Mouse (Mus musculus) yolk sac, embryonic 10.5 days (tissue): ENCODE data around the gene Clstn3.

ENCODE experiments used
- DNase-seq: peaks from one replicate; pipeline ENCODE4 v3.0.0-alpha.2; 2017; ENCODE audit warnings: low spot score

Clstn3 gene

GRCm38 (mm10) chr6:124448186-124448852 is 16.3 kb downstream of the Clstn3 start:
- DNase-seq = no peak

DNA sequence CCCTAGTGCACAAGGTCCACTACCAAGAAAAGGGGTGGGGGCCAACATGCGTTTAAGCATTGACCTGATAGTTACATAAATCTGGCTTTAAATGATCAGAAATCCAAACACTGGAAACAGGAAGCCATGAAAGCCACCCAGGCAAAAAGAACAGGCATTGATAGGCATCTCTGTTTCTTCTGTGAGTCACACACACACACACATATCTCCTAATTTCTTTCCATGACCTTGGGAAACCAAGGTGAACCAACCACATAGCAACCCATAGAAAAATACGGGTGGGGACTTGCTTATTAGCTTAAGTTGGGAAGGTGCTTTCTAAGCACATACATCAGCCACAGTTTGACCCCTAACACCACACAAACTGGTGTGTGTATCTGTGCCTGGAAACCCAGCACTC is 17.2 kb downstream of the Clstn3 start:
- no peak for DNase-seq

DNA sequence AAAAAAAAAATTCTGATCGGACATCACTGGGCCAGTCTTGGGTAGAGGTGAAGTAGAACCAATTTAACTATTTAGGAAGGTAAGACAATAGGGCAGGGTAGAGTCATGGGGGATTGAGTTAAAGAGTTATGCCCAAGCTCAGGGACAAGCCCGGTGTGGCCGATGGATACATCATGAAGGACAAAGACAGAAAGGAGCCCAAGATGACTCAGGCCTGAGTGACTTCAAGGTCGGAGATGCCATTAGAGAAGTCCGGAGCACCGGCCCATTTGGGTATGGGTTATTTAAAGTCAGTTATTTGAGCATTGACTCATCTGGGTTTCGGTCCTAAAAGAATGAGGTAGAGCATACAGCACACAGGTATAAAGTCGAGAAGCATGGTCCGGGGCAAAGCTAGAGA is 18.1 kb downstream of the Clstn3 start:
- no peak for DNase-seq

DNA sequence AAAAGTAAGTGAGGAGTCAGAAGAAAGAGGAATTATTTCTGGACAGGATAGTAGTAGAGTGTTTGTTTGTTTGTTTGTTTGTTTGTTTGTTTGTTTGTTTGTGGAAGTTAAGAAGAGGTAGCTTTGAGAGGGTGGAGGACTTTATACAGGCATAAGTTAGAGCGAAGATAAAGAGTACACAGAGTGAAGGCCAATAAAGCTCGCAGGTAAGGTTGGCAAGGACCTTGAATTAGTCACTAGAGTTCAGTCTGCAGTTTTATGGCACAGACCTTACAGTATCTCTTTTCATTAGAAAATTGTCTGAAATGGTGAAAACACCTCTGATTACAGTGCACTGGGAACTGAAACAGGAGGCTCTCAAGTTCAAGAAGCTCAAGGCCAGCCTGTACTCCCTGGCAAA is 18.6 kb downstream of the Clstn3 start:
- no peak for DNase-seq

GRCm38 (mm10) chr6:124443338-124443737 is 21.3 kb downstream of the Clstn3 start:
- DNase-seq = no peak

- no peak for DNase-seq
Measured at GRCm38 (mm10) chr6:124436245-124436644, 28.3 kb downstream of the Clstn3 start.

- DNase-seq = no peak
Measured at GRCm38 (mm10) chr6:124435173-124435572, 29.4 kb downstream of the Clstn3 start.

- no peak for DNase-seq
Measured at GRCm38 (mm10) chr6:124433688-124434324, 30.8 kb downstream of the Clstn3 start.

DNA sequence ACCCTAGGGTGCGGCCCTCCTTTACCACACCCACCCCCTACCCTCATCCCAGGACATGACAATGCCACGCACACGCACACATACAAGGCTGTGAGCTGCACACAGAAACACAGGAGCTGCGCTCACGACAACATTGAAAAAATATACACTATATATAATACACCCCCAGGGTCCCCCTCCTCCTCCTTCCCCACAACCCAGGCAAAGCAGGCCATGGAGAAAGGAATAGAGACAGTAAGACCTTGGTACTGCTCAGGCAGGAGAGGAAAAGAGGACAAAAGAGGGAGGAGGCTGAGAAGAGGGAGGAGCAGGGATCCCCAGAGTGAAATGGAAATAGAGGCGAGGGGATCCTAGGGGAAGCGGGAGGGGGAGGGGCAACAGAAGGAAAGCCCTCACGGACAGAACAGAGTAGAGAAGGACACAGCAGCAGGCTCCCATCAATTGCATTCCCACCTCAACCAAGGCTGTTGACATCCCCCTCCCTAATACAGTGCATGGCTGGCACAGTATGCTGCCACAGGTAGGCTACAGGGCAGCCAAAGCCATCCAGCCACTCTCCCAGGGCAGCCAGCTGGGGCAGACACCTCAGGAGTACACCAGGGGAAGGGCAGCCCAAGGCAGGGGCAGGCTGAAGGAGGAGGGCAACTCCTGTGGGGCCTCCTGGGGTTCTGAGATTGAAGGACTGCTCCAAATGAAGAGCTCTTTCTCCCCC is 33.7 kb downstream of the Clstn3 start:
- DNase-seq = no peak

DNA sequence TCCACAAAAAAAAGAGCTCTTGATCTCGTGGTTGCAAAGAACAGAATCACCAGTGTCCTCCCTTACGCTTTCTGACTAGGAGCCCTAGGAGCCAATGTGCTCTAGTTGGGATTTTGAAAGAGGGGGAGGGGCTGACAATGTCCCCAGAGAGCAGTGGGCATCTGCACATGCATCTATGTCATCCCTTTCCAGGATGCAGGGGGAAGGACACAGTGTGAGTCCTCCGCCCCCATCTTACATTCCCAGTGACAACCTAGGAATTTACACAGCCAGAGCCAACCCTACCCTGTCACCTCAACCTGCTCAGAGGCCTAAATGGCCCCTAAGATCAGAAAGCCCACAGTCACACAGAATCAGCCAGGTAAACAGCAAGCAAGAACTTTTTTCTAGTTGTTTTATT is 34.2 kb downstream of the Clstn3 start:
- DNase-seq = no peak

DNA sequence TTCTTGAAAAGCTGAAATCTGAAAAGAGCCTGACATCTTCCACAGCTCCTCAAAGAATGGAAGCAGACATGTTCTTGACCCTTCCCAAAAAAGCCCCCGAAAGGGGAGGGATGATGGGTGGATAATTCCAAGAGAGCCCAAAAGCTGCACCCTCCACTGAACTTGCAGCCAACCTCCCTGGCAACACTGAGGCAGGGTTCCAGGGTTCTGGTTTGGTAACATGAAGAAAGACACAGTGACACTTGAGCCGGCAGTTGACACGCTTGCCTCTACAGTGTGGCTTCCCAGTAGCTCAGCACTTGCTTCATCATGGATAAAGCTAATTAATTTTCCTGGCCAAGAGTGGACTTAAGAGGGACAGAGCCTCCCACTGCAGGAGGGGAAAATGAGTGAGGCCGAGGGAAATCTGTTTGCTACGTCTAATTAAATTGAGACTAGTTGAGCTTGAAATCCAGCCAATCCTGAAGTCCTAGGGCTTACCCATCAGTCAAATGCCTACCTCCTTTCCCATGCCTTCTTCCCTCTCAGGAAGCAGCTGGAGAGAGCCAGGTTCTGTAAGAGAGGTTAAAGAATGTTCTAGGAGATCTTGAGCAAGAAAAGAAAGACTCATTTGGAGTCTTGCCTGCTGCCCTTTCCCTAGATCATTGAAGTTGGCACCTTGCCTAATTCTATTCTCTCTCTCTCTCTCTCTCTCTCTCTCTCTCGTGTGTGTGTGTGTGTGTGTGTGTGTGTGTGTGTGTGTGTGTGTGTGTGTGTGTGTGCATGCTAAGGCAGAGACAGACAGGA is 36.6 kb downstream of the Clstn3 start:
- no peak for DNase-seq

DNA sequence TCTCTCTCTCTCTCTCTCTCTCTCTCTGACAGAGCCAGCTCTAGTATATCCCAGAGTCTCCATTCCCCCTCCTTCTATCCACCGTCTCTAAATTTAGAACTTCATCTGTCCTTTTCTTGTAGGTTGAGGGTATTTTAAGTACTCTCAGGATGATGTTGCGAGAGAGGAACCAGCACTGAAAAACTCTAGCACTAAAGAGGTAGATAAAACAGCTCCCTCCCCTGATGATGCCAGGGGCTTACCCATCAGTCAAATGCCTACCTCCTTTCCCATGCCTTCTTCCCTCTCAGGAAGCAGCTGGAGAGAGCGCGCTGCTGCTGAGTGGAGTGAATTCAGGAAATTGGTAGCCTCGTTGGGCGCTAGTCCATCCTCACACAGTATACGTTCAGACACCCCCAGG is 37.3 kb downstream of the Clstn3 start:
- DNase-seq = no peak

GRCm38 (mm10) chr6:124426604-124427003 is 38.0 kb downstream of the Clstn3 start:
- no peak for DNase-seq

- no peak for DNase-seq
Measured at GRCm38 (mm10) chr6:124425523-124425922, 39.1 kb downstream of the Clstn3 start.

DNA sequence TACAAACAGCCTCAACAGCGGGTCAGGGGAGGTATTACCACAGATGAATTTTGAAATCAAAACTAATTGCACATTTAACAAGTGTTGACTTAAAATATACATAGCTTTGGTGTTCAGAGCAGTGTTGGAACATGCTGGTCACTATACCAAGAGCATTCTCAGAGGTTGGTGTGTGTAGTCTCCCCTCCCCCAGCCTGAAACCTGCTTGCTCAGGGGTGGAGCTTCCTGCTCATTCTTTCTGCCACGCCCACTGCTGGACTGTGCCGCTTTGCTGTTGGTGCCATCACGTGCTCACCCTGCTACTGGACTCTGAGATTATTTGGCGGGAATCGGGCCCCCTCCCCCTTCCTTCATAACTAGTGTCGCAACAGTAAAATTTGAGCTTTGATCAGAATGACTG is 39.6 kb downstream of the Clstn3 start:
- DNase-seq = peak; percentile 37

- peak; percentile 42 for DNase-seq
Measured at GRCm38 (mm10) chr6:124424068-124424498, 40.5 kb downstream of the Clstn3 start.

DNA sequence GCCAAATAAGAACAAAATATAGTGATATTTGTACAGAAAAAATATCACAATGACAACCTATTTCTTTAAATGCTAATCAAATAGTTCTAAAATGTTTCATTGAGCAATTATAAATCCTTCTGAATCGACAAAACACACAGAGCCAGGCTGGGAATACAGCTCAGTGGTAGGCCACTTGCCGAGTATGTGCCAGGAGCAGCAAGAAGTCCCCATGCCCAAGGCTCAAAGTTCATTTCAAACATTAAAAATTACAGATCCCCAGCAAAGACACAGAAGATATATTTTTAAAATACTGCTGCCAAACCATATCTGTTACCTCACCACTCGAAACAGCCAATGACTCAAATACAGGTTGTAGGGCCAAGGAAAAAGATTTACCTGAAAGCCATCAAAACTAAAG is 45.9 kb downstream of the Clstn3 start:
- no peak for DNase-seq

DNA sequence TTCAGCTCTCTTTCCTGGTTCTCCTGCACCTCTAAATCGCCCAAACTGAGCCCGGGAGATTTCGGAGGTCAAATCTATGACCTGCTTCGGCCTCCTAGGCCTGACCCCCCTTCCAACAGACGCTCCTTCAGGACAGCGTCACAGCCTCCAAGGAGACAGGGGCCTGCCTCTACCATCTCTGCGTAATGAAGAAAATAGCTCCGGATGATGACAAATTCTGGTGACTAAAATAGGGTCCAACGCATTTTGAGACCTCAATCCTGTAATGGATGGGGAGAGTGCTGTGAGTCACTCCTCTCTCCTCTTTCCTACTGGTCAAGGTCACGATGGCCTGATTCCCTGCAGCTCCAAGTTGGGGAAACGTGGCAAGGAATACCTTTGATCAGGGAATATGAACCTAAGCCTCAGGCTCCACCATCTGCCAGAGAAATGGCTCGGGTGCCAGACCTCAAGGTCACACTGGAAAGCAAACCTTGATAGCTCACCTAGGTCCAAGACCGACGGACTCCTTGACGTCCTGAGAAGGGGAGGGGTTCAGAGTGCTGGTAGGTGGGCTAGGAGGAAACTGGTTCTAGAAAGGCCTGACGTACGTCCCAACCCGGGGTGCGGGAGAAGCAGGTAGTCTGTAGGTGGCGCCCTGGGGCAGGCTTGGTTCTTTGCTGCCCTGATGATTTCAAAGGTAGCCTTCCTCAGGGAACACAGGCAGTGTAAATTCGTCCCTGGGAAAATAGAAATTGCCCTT is 49.1 kb downstream of the Clstn3 start:
- peak; percentile 88 for DNase-seq

DNA sequence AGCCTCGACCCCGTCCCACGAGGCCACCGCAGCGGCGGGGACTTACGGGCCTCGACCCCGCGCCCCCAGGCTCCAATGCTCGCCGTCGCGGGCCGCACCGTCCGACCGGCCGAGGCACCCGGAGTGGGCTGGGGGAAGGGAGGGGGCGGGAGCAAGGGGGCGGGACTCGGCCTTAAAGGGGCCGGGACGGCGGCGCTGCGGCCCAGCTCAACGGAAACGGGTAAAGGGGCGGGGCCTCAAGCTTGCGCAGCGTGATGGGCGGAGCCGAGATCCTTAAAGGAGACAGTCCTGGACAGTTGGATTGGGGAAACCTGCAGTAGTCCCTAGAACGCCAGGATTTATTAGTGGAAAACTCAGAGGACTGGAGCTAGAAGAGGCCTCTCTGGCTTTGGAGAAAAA is 49.7 kb downstream of the Clstn3 start, which contains the start of gene Pex5:
Gene Pex5, minus strand, starts transcription at position 141 of the 399 bp plus-strand sequence.
- DNase-seq = peak; percentile 95

- peak; percentile 51 for DNase-seq
Measured at GRCm38 (mm10) chr6:124414150-124414926, 50.3 kb downstream of the Clstn3 start.

DNA sequence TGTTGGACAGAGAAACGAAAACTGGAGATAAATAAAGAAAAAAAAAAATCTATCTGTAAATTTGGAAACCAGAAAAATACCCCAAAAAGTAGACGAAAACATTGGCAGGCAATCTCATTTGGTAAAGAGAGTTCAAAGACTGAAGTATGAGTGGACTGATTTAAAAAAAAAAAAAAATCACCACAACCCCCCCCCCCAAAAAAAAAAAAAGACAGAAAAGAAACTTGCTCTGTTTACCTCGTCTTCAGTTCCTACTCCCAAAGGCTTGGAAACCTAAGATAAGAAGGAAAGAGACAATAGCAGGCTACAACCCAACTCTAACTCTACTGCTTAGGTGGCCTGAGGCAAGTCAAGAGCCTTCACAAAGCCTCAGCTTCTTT is 50.8 kb downstream of the Clstn3 start:
- DNase-seq = no peak
